Mouse (Mus musculus): Measurements from ENCODE around the gene Etl4.

Gene Etl4

DNA sequence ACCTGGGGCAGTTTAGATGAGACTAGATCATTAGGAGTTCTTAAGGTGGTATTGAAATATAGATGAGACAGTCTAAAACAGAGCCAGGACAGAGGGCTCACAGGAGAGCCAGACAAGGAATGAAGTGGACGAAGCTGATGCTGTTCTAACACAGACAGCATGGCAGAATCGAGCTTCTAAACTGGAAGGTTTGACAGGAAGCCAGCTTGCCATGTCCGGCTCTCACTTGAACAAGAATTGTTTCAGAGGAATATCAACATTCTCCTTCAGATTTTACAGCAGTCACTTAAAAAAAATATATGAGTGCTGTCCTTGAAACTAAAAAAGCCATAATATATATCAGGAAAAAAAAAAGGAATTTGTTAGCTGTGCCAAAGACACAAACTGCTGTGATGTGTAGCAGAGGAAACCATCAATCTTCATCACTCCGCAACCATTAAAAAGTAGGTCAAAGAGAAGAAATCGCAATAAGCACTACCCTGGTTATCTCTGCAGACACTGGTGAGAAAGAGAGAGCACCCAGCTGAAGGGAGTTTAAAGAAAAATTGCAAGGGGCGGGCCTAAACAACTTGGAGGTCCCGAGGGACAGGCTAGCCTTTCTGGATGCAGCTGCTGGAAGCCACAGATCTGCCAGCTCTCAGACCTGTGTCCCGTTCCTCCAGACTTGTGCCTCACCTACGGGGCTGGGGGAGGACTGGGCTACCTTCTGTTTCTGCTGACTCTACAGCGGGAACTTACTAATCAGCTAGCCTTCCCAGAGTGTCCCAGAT lies 534.3 kb downstream of the Etl4 start:
- DNase-seq (ENCODE audit: low read depth), result no peak

DNA sequence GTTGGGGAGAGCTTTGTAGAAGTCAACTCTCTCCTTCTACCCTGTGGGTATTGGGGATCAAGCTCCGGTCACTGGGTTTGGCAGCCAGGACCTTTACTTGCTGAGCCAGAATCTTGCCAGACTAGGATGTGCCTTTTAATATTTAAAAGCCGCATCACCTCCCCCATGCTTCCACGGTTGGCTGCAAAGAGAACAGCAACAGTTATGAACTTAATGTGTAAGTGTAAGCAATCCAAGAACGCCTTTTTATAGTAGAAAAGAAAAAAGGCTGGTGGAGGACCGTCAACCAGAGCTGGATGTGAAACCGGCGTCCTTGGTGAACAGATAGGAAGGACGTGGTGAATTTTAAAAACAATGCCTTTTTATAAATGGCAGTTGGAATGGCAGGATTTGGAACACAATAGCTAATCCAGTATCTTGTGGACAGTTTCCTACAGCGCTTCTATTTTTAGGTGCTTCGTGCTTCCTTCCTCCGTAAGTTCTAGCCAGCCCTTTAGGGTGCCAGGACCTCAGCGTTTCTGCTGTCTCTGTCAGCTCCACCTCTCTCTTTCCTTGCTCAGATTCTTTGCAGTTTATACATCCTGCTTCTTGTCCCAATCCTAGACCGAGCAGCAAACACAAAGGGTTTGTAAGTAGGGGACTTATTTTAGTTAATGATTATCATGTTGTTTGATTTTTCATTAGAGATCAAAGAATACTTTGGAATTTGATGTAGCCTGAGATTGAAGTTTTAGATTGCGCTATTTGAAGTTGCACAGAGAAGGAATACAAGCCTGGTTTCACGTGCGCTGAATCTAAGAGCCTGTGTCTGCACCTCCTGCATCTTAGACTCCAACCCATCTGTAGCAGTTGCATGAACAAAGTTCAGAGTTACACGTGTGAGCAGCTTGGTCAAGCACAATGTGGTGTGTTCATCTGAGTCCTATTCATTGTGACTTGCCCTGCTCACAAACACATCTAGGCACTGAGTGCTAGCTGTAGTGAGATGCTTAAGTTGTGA lies 535.9 kb downstream of the Etl4 start:
- no peak for DNase-seq (ENCODE audit: low read depth)

DNA sequence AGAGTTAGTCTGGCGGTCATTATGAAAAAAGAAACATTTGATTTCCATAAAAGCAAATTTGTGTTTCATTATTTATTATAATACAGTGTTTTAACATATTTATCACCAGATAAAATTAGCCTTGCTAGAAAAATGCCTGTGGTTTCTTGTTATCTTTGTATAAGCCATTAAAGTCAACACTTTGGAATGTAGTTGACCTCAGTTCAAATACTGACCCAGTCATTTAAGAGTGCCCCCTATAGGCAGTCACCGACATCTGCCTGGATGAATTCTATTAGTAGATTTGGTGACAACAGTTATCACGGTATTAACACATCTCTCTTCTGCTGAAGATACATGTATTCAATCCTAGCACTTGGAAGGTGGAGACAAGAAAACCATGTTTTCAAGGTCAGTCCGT lies 536.6 kb downstream of the Etl4 start:
- no peak for DNase-seq (ENCODE audit: low read depth)

DNA sequence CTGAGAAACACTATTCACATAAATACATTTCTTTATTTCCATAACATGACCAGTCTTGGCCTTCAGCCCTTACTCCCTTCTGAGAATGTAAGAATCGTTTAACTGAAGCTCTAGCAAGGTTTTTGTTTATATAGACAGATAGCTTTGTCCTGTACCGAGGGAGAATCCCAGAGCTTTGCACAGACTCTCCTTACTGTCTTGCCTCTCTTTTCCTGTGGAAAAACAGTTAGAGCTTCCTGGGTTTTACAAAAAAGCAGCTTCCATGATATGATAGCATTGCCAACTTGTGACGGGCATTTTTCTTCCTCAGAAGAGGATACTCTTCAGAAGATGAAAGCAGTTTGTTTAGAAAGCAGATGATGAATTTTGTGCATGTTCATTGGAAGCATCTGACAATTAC lies 541.4 kb downstream of the Etl4 start:
- no peak for DNase-seq (ENCODE audit: low read depth)

DNA sequence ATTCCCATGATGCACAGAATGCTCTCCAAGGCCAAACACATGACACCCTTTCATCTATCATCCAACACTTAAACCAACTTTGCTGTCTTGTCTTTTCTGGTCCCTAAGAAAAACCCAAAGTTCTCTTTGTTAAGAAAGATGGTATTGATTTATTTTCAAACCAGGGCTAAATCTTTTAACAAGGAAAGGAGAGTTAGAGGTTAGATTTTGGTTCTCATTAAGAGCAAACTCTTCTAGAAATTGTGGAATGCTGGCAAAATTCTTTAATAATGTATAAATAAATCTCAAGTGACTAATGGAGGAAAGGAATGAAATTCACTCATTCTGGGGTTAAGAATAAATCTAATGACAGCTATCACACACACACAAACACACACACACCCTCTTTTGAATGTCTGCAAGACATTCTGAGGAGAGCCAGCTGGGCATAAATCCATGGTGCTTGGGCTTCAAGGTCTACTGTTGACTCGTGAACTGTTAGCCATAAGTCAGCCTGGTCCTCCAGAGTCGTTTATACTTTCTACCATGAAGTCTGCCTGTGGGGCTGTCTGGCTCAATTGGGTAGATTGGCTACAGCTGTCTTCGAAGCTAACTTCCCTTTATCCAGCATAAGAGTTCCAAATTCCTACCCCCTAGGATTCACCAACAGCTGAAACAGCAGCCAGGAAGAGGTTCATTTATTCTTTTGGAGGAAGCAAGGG lies 544.1 kb downstream of the Etl4 start:
- DNase-seq (ENCODE audit: low read depth), result no peak

DNA sequence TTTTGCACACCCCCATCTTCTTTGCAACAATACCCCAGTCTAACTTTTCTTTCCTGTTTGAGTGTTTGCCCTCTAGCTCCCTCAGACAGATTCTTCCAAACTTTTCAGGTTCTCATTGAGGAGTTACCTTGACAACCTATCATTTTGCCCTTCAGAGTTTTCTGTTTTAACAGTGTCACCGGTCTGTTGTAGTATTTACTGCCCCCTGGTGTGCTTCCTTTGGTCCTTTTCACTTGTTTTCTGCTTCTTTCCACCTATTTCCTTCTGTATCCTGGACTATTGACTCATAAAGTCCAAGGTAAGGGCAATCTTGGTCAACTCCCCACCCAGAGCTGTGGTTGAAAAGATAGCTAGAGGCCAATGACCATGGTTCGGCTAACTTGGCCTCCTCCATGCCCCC lies 569.6 kb downstream of the Etl4 start:
- DNase-seq (ENCODE audit: low read depth), result no peak

DNA sequence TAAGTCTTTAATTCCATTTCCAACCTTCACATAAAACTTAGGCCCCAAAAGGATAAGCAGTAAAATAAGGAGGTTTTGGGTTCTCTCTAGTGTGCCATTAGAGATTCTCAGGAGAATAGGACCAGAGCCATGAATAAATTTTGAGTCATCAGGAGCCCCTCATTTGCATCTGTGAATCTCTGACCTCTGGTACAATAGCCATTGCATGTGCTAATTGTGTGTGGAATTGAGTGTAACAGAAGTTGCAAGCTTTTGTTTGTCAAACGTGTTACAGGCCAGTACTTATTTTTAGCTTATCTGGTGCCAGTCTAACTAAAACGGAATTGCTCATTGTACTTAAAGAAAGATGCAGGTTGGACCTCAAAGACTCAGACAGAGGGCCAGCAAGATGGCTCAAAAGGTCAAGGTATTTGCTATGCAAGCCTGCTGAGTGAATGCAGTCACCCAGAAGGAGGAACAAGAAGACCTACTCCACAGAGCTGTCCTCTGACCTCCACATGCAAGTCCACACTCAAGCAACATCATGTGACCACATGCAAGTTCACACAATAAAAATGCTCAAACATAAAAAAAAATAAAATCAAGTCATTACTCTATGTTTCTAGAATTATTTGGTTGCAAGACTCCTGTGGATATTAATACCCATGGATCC lies 576.7 kb downstream of the Etl4 start:
- DNase-seq (ENCODE audit: low read depth), result no peak

DNA sequence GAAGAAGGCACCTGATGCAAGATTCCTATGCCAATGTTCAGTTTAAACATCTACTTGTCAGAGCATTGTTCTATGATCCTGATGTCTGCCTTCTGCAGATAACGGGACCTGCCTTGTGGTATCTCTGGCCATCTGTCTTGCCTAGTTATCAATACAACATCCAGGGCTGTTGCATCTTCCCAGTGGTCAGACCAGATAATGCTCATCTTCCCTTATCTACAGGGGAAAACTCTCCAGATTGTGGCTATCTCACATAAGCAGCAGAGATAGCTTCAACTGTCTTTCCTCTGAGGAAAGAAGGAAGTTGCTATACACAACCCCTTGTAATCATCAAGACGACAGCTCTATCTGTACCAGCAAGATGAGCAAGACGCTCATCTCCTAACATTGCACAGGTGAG lies 579.5 kb downstream of the Etl4 start:
- no peak for DNase-seq (ENCODE audit: low read depth)

DNA sequence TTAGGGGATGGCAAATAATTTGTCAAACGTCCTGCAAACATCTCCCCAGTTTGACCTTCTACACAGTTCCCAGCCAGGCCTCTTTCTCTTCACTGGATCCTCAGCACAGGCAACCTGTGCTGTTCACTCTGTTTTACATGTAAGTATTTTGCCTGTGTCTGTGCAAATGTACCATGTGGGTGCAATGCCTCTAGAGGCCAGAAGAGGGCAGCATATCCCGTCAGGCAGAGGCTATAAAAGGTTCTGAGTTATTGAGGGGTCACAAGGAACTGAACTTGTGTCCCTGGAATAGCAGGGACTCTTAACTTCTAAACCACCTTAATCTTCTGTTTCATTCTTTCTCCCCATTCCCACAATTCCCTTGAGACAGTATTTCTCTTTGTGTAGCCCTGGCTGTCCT lies 582.5 kb downstream of the Etl4 start:
- no peak for DNase-seq (ENCODE audit: low read depth)

DNA sequence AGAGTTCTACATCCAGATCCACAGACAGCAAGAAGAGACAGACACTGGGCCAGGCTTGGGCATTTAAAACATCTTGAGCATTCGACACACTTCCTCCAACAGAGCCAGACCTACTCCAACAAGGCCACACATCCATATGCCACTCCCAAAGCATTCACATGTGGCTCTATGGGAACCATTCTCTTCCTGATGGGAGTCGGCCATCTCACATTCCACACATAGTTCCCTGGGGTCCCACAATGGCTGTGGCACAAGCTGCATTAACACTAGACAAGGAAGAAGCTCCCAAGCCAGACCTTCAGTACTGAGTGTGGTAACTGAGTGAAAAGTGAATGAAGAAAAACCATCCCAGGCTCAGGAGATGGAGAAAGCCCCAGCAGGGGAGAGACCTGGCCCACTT lies 584.2 kb downstream of the Etl4 start:
- DNase-seq (ENCODE audit: low read depth), result no peak

DNA sequence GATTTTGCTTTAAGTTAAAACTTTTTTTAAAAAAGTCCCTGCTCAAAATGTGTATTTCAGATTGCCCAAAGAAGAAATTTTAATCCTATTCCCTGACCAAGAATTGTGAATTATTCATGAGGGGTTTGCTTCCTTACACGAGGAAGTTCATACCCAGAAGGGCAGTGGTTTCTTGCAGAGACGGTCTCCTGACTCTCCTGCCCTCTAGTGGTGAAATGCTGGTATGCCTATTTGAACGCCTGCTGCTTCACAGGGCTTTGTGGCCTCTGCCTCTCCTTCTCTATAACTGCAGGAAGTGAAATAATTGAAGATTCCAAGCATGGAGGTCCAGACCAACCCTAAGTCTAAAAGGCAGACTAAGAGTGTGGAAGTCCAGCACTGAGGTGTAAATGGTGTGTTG lies 585.1 kb downstream of the Etl4 start:
- peak; percentile 1 for DNase-seq (ENCODE audit: low read depth)

DNA sequence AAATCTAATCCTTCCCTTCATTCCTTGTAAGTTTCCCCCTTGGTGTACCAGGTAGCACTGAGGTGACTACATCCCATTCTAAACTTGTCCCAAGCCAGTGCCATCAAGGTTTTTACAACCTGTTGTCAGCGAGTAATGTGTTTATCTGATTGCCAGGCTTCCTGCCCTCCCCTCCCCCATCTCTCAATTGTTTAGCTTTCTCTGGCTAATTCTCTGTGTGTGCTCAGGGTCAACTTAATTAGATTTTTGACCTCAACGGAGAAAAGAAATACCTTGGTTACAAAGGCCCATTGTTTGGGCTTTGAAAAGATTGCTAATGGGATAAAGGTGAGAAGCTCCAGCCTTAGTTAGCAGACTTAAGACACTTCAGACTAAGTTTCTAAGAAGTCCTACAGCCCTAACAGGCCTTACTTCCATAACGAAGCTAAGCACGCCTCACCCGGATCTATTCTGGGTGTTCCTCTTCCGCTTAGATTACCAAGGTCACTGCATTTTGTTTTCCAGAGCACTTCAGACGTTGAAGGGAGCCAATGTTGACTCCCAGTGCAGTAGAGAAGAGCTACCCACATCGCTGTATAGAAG lies 586.7 kb downstream of the Etl4 start:
- DNase-seq (ENCODE audit: low read depth), result no peak

DNA sequence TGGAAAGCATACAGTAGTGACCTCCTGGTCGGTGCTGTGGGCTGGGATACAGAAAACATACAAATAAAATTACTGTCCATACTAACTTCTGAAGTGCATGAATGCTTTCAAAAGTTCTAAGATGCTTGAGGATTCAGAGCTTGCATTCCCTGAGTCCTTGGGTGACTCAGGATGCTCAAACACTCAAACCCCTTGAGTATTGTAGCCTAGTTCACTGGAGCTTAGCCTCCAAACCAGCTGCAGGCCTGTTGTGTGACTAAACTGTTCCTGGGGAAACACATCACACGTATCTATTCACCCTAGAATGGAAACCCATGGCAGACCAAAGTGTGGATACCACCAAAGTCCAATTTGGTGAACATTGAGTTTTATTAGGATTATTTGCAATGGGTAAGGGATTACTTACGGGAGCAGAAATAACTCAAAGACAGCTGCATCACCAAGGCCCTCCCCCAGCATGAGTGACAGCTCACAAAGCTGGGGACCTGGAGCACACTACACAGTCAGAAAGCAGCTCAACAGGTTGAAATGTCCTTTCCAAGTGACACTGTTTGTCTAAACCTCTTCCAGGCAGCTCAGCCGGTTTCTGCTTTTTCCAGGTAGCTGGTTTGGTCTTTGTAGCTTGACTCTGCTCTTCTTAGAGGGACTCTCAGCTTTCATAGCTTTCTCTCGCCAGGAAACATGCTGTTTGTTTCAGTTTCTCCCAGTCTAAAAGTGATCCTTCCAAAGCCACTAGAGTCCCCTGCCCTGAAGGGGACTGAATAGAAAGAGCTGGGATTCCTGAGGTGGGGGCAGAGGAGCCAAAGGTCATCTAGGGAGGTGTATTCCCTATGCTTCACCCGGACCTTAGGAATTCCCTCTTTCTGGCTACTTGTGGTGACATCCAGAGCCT lies 598.5 kb downstream of the Etl4 start:
- no peak for DNase-seq (ENCODE audit: low read depth)

DNA sequence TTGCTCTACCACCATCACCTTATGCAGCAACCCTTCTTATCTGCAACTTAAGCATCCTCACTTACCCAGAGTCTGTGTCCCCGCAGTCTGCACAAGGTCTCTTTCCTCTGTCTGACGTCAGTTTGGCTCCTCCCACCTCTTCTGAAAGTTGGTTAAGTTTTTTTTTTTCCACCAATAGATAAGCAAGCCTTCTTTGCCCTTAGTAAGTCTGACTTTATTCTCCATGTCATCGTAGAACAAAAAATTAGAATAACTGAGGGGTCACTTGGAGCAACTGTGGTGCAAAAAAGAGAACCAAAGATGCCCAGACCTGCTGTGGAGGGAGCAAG lies 599.1 kb downstream of the Etl4 start:
- DNase-seq (ENCODE audit: low read depth), result no peak

DNA sequence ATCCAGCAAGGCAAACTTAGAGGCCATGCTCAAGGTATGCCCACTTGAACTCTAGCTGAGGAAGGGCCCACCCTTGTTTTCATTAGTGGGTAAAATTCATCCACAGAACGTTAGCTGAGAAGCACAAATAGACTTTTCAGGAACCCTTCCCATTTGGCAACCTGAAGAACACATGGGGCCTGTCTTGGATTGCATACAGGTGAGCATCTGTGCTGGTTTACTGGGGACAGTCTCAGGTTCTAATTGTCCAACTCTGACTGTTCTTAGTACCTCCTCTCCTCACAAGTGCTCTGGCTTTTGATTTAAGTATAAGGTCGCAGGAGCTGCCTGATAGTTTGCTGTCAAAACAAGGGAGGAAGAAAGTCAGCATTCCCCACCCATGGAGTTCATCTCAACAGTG lies 600.5 kb downstream of the Etl4 start:
- DNase-seq (ENCODE audit: low read depth), result no peak

DNA sequence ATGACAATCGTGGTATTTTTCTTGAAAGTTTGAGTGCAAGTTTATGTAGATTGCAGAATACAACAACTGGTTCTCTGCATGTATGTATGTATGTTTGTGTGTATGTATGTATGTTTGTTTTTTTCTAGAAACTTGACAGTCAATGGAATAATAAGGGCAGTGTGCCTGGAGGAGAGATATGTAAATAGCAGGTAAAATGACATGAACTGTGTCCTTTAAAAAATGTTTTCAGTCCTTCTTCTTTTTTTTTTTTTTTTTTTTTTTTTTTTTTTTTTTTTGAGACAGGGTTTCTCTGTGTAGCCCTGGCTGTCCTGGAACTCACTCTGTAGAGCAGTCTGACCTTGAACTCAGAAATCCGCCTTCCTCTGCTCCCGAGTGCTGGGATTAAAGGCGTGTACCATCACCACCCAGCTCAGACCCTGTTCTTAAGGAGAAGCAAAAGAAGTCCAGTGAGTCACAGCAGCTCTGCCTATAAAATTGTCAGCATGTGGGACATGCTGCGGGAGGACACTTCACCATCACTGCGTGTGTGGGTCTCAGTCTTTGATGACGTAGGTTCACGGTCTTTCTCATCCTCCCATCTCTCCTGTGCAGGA lies 606.8 kb downstream of the Etl4 start:
- DNase-seq (ENCODE audit: low read depth), result no peak

DNA sequence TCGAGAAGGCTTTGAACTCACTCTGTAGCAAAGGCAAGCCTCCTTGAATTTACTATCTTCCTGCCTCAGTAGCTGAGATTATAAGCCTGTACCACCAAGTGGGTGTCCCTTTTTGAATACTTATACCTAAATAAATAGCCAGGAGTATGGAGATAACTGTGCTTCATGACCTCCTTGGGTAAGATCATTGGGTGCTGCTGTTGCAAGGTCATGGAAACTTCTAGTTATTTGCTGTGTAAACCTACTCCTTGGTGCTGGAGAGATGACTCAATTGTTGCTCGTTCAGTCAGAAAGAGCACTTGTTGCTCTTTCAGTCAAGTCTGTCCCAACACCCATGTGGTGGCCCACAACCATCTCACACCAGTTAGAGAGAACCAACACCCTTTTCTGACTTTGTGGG lies 608.3 kb downstream of the Etl4 start:
- DNase-seq (ENCODE audit: low read depth), result no peak

DNA sequence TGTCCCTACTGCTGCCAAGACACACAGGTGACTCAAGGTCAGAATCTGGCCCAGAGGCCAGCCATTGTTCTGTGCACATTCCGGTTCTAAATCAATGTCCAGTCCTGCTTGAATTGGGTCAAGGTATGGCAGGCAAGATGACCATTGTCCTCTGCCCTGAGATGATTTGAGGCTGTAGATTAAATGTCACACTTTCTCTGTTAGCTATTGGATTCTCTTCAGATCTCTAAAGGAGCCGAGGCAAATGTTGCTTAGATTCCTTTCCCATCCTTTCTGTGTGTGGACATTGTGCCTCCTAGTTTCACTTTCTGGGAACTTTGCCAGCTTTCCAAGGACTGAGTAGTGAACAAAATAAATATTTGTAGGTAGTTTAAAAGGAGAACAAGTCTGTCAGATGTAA lies 608.9 kb downstream of the Etl4 start:
- no peak for DNase-seq (ENCODE audit: low read depth)

DNA sequence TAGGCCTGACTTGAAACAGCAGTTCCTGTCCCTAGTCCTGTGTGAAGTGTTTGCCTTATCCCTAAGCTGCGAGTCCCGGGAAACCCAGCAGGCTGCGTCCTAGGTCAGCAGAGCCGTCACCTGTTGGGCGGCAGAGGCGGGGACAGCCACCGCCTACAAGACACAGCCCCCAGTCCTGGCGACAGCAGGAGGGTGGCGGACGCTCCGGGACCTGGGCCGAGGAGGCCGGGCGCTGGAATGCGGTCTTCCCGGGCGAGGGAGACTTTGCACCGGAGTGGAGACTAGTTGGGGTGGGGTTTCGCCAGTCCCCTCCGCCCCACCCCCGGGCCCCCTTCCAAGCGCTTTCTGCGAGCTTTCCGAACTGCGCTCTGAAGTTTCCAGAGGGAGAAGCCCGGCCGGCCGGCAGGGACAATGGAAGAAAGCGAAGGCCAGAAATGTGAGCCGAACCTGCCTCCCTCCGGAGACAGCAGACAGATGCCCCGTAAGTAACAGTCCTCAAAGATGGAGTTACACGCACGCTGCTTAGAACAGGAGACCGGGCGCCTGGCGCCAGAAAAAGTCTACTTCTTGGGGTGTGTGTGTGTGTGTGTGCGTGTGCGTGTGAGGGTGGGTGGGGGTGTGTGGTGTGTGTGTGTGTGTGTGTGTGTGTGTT lies 610.0 kb downstream of the Etl4 start:
- DNase-seq (ENCODE audit: low read depth), result no peak

DNA sequence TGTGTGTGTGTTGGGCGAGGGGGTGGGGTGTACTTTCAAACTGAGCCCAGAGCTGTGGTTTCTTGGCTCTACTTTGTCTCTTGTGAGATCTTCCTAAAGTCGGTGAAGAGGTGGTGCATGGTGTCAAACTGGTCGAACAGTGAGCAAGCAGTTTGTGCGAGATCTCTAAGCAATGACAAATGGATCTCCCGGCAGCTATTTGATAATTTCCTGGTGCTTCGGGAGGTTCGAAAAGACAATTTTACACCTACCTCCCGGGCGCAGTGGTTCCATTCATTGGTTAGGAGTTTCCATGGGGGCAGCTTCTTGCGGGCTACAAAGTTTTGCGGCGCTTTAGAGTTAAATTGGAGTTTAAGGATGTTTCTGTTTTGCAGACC lies 610.5 kb downstream of the Etl4 start:
- no peak for DNase-seq (ENCODE audit: low read depth)
